Mouse (Mus musculus) intestine, embryonic 16.5 days (tissue): ENCODE measurements at regions not wholly inside any gene's neighbourhood (a gene's known extent, or its start where the extent isn't known, plus 50 kb on each side); places are given as distances from the start of the nearest gene placed in this dataset.

Experiments used
- ATAC-seq: fragments of 200-750 bp; cut with Nextera tagmentation; 2 replicates; pipeline ENCODE4 v1.8.0; 2017; ENCODE audit warnings: moderate TSS enrichment, moderate library complexity
- H3K27ac ChIP-seq: fragments of 300-500 bp; sonication (generic); 2 replicates; pipeline ENCODE4 v1.5.1; 2014; ENCODE audit warnings: mild to moderate bottlenecking, low read length
- H3K27me3 ChIP-seq: fragments of 300-500 bp; sonication (generic); replicated peaks from 2 replicates; pipeline ENCODE4 v1.6.1; 2014; ENCODE audit warnings: low read length, control low read depth, mixed read lengths; ENCODE audit not compliant: control insufficient read depth, insufficient read depth
- H3K36me3 ChIP-seq: fragments of 300-500 bp; sonication (generic); 2 replicates; pipeline ENCODE4 v1.6.1; 2014; ENCODE audit warnings: low read length, control low read depth; ENCODE audit not compliant: control insufficient read depth, insufficient read depth
- H3K4me1 ChIP-seq: fragments of 300-500 bp; sonication (generic); 2 replicates; pipeline ENCODE4 v1.6.1; 2014; ENCODE audit warnings: low read length, control low read depth, mixed read lengths; ENCODE audit not compliant: control insufficient read depth, insufficient read depth
- H3K4me2 ChIP-seq: fragments of 300-500 bp; sonication (generic); 2 replicates; pipeline ENCODE4 v1.6.1; 2014; ENCODE audit warnings: low read depth, low read length, control low read depth
- H3K4me3 ChIP-seq: fragments of 300-500 bp; sonication (generic); 2 replicates; pipeline ENCODE4 v1.5.1; 2014; ENCODE audit warnings: mild to moderate bottlenecking, low read length
- H3K9ac ChIP-seq: fragments of 300-500 bp; sonication (generic); 2 replicates; pipeline ENCODE4 v1.6.1; 2014; ENCODE audit warnings: low read depth, low read length
- H3K9me3 ChIP-seq: fragments of 300-500 bp; sonication (generic); 2 replicates; pipeline ENCODE4 v1.6.1; 2016; ENCODE audit warnings: low read length, control low read depth; ENCODE audit not compliant: control insufficient read depth
- WGBS: fragments of 180-500 bp; shearing (Covaris S2); extraction: QIAGEN DNeasy Blood & Tissue Kit; methylation state at CpG from one replicate; pipeline ENCODE4 v1.1.7; 2014; 5-methylcytosine and 5-hydroxymethylcytosine counted together

- no peak overlapping the region for H3K9ac ChIP-seq
Measured at GRCm38 (mm10) chr12:52397718-52398510, 105.9 kb upstream of the Arhgap5 start.

DNA sequence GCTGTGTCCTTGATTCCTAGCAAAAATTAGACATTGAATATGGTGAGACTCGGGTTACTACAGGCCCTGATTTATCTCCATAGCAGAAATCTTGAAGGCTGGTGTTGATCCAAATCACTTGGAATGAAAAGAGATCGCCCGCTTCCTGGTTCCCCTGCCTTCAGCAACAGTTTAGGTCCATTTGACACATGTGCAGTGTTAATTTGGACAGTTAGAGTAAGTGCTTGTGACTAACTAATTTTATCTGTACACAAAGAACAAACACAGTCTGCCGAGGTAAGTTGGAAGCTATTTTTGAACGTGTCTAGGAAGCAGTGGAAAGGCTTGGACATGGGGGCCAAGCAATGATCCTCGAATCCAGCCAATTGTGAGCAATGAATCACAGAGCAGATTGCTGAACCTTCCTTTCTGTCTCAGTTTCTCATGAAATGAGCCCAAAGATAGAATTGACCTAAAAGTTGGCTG is 105.2 kb upstream of the Arhgap5 start:
- Histone ChIP-seq H3K4me1 (peaks cover 10% of the 10 kb centered on the region), H3K9me3 (no peaks in the 10 kb centered on the region), H3K4me3 (no peak overlapping the region), H3K9ac (no peak overlapping the region), H3K27ac (no peak overlapping the region), H3K27me3 (no peaks in the 10 kb centered on the region), H3K4me2 (no peak overlapping the region), H3K36me3 (no peaks in the 10 kb centered on the region)
- ATAC-seq, result no peak
- WGBS, result 70% methylated on average over 6 of the region's 6 CpGs

More at GRCm38 (mm10) chr12:52397718-52398510, 105.9 kb upstream of the Arhgap5 start:
- Histone ChIP-seq H3K36me3 (no peaks in the 10 kb centered on the region), H3K4me3 (no peak overlapping the region), H3K27ac (no peak overlapping the region), H3K27me3 (no peaks in the 10 kb centered on the region), H3K9me3 (no peaks in the 10 kb centered on the region), H3K4me1 (peaks cover 10% of the 10 kb centered on the region), H3K4me2 (no peak overlapping the region)
- WGBS, result 71% methylated on average over 2 of the region's 2 CpGs
- peak; percentile 41 for ATAC-seq

GRCm38 (mm10) chr12:52400099-52400498 is 103.7 kb upstream of the Arhgap5 start:
- no peaks in the 10 kb centered on the region for H3K27me3 ChIP-seq

DNA sequence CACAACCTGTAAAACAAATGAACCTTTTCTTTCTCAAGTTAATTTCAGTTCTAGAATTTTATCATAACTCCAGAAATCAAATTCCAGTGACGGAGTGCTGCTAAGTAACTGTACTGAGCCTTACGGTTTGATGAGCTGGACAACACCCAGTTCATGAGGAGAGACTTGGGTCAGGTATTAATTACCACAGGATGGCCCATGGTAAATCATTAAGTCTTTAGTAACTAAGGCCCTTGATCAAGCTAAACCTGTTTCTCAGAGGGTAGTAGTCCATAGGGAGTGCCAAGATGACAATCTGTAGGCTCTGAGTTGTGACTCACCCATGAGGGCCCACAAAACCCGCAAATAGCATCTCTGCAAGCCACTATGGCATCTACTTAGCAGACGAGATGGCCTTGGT is 101.1 kb upstream of the Arhgap5 start:
- H3K36me3 ChIP-seq, result no peaks in the 10 kb centered on the region
- H3K4me2 ChIP-seq, result no peak overlapping the region
- ATAC-seq, result no peak
- no peaks in the 10 kb centered on the region for H3K9me3 ChIP-seq
- H3K9ac ChIP-seq, result no peak overlapping the region
- 88% methylated on average over 4 of the region's 4 CpGs for WGBS
- H3K4me1 ChIP-seq, result no peaks in the 10 kb centered on the region; the same call in 1 of the 2 replicates
- H3K4me3 ChIP-seq, result no peak overlapping the region
- no peaks in the 10 kb centered on the region for H3K27me3 ChIP-seq
- H3K27ac ChIP-seq, result no peak overlapping the region

More at GRCm38 (mm10) chr12:52400099-52400498, 103.7 kb upstream of the Arhgap5 start:
- Histone ChIP-seq H3K4me1 (peaks cover 8% of the 10 kb centered on the region), H3K27ac (no peak overlapping the region), H3K4me3 (no peak overlapping the region), H3K9ac (no peak overlapping the region), H3K36me3 (no peaks in the 10 kb centered on the region), H3K4me2 (no peak overlapping the region), H3K9me3 (no peaks in the 10 kb centered on the region)
- WGBS, result 79% methylated on average over 3 of the region's 3 CpGs
- ATAC-seq, result no peak

- no peak for ATAC-seq
- Histone ChIP-seq H3K9me3 (no peaks in the 10 kb centered on the region), H3K4me2 (no peak overlapping the region), H3K4me3 (no peak overlapping the region), H3K4me1 (no peaks in the 10 kb centered on the region), H3K27ac (no peak overlapping the region), H3K27me3 (no peaks in the 10 kb centered on the region), H3K36me3 (no peaks in the 10 kb centered on the region), H3K9ac (no peak overlapping the region)
- WGBS, result 70% methylated on average over 6 of the region's 6 CpGs
Measured at GRCm38 (mm10) chr12:52406386-52406785, 97.4 kb upstream of the Arhgap5 start.

DNA sequence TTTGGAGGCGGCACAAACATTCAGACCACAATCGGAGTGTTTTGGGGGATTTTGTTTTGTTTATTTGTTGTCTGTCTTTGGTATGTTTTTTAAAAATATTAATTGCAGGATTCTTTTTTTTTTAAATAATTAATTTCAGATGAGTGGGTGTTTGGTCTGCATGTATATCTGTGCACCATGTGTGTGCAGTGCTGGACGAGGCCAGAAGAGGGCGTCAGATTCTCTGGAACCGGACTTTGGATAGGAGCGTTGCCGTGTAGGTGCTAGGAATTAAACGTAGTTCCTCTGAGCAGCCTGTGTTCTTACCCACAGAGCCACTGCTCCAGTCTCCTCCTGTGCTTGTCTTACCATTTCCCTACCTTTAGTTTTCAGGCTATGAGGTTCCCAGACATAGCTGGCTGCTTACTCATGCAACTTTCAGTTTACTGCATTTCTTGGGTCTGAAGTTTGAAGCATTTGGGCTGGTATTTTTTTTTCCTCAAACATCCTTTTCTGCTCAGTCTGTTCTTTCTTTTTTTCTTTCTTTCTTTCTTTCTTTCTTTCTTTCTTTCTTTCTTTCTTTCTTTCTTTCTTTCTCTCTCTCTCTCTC is 95.4 kb upstream of the Arhgap5 start:
- Histone ChIP-seq H3K27me3 (no peaks in the 10 kb centered on the region), H3K27ac (no peak overlapping the region), H3K9me3 (no peaks in the 10 kb centered on the region), H3K4me3 (no peak overlapping the region), H3K4me2 (no peak overlapping the region), H3K9ac (no peak overlapping the region), H3K4me1 (no peaks in the 10 kb centered on the region; the same call in 1 of the 2 replicates), H3K36me3 (no peaks in the 10 kb centered on the region)
- ATAC-seq, result no peak
- WGBS, result 91% methylated on average over 8 of the region's 8 CpGs

GRCm38 (mm10) chr12:52409221-52409620 is 94.6 kb upstream of the Arhgap5 start:
- H3K36me3 ChIP-seq, result no peaks in the 10 kb centered on the region
- H3K27ac ChIP-seq, result no peak overlapping the region
- H3K4me1 ChIP-seq, result no peaks in the 10 kb centered on the region; the same call in 1 of the 2 replicates
- H3K4me2 ChIP-seq, result no peak overlapping the region
- no peak overlapping the region for H3K9ac ChIP-seq
- no peak overlapping the region for H3K4me3 ChIP-seq
- no peak for ATAC-seq
- no peaks in the 10 kb centered on the region for H3K9me3 ChIP-seq
- H3K27me3 ChIP-seq, result no peaks in the 10 kb centered on the region
- WGBS, result 86% methylated on average over 3 of the region's 3 CpGs

DNA sequence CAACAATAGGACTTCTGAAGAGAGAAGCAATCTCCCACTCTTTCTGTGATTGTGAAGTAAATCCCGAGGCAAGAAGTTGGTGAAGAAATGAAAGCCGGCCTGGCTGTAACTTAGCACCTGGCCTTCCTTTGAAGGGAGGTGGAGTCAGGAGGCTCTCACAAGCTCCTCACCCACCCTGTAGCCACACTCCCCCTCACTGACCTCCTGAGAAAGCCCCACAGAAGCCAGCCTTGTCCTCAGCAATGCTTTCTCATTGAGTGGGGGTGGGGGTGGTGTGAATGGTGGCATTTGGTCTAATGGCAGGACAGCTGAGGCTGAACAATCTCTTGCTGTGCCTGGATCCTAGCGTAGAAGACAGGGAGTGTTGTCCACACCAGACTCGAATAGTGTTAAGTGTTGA is 91.6 kb upstream of the Arhgap5 start:
- Histone ChIP-seq H3K4me2 (no peak overlapping the region), H3K9ac (no peak overlapping the region), H3K4me1 (no peaks in the 10 kb centered on the region; the same call in 1 of the 2 replicates), H3K4me3 (no peak overlapping the region), H3K36me3 (no peaks in the 10 kb centered on the region), H3K27me3 (no peaks in the 10 kb centered on the region), H3K27ac (no peak overlapping the region), H3K9me3 (no peaks in the 10 kb centered on the region)
- no peak for ATAC-seq
- whole genome bisulfite sequencing, result 83% methylated on average over 4 of the region's 4 CpGs

DNA sequence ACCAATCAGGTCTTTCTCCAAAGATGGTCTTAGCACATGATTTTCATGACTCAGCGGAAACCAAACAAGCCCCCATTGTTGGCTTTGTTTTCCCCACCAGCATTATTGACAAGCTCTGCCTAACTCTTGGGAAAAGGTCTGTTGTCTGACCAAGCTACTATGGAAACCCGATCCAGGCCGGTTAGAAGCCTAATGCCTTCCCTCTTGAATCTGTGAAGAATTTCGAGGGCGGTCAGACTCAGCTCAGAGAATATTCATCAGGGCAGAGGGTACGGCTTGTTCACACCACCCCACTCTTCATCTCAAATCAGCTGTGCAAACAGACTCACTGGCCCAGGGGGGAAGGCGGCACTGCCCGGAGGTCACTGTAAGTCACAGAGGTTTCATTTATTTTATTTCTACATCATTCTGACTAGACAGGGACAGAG is 90.7 kb upstream of the Arhgap5 start:
- Histone ChIP-seq H3K4me1 (no peaks in the 10 kb centered on the region; the same call in 1 of the 2 replicates), H3K4me3 (no peak overlapping the region), H3K27me3 (no peaks in the 10 kb centered on the region), H3K27ac (no peak overlapping the region), H3K9me3 (no peaks in the 10 kb centered on the region), H3K9ac (no peak overlapping the region), H3K36me3 (no peaks in the 10 kb centered on the region), H3K4me2 (no peak overlapping the region)
- 32% methylated on average over 8 of the region's 8 CpGs for WGBS
- ATAC-seq, result no peak
